Mouse (Mus musculus) bone marrow macrophage, adult 2 months (primary cell): ENCODE measurements around the gene Ccdc160.

Experiments
- CTCF ChIP-seq: IDR thresholded peaks from 2 replicates; pipeline ENCODE4 v1.5.1; 2012; ENCODE audit warnings: low read depth, mild to moderate bottlenecking, low read length, moderate library complexity
- POLR2A ChIP-seq: IDR thresholded peaks from 2 replicates; pipeline ENCODE4 v1.6.1; 2012; ENCODE audit warnings: mild to moderate bottlenecking, low read depth, low read length, borderline replicate concordance

- TF ChIP-seq POLR2A (no peak), CTCF (no peak)
Measured at GRCm38 (mm10) chrX:52792861-52793260, 1.9 kb downstream of the Ccdc160 start.
